Mouse (Mus musculus) embryonic stem cell, embryonic (primary cell): Measurements from ENCODE around the gene Tmem132e.

Experiments
- CTCF ChIA-PET, 4 experiments: fragments of 300-600 bp in 2 of 4; fragments of 350-600 bp in 2 of 4; sonication (Branson Sonifier 250); formaldehyde crosslinking; loops; one replicate each; lab custom pipeline; 2022; ENCODE audit warnings: inconsistent platforms in 2 of 4; lab: Charles Lee
- POLR2A ChIA-PET, 4 experiments: fragments of 300-600 bp in 2 of 4; fragments of 350-600 bp in 2 of 4; sonication (Branson Sonifier 250); formaldehyde crosslinking; loops; one replicate each; lab custom pipeline; 2022; ENCODE audit warnings: antibody characterized with exemption in 4 of 4, inconsistent platforms in 1 of 4; lab: Charles Lee

Tmem132e gene

DNA sequence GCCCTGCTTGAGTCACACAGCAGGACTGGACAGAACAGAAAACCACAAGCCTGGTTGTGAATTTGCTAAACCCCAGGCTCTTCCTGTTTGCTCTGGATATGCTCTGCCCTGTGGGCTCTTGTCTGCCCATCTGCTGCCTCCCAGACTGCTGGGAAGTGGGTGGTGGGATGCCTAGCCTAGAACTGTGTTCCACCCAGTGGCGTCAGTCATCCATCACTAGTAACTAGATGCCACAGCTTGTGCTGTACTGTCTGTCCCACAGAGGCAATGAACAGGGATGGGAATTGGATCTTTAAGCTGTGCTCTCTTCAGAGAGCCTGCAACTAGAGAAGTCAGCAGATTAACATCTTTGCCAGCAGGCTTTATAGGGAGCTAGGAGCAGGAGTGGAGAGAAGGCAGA is 23.8 kb downstream of the Tmem132e start:
- CTCF ChIA-PET, result interaction anchor here in 1 of 4 experiments (0.8 kb wide), 1 partner anchor 13 kb away, joined by 3 read pairs; no protein-coding TSS in a partner anchor
- POLR2A ChIA-PET, result no interaction called here

DNA sequence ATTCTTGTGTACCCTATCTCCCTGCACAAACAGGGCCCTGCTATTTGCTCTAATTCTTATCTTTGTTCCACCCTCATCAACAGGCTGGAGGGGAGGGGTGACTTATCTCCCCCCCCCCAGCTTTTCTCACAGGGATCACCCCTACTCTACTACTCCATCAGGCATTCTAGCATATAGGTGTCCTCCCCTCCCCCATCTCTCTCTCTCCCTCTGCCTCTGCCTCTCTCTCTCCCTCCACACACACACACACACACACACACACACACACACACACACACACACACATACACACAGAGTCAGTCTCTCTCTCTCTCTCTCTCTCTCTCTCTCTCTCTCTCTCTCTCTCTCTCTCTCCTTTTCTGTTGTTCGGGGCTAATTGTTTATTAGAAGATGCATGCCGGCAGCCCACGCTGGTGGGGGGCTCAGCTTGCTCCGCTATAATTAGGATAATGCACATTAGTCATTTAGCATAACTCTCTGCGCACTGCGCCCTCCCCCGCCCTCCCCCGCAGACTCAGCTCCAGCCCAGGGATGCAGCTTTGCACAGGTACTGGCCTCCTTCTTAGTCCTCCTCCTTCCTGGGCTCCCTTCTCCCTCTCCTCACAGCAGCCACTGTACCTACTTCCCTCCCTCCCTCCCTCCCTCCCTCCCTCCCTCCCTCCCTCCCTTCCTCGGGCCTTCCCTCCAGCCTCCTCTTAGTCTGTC is 29.8 kb downstream of the Tmem132e start:
- POLR2A ChIA-PET, result no interaction called here
- CTCF ChIA-PET, result interaction anchor here in 1 of 4 experiments (1.6 kb wide), 1 partner anchor 19 kb away, joined by 6 read pairs; no protein-coding TSS in a partner anchor

DNA sequence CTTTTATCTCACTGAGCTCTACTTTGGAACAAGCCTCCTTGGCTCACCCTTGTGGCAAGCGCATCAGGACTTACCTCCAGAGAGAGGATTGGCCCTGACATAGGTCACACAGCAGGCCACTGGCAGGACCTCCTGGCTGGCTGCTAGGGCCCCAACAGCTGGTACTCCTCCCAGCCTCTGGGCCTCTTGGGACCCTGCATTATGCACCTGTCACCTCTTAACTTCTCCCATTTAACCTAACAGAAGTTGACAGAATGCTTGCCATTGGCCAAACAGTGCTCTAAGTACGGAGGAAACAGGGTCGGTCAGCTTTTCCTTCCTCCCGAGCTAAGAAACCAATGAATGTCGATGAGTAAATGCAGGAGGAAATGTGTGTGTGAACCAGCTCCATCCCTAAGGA is 33.2 kb downstream of the Tmem132e start:
- CTCF ChIA-PET, result interaction anchor here in 1 of 4 experiments (0.6 kb wide), 1 partner anchor 181 kb away, joined by 3 read pairs; no protein-coding TSS in a partner anchor
- POLR2A ChIA-PET, result no interaction called here

DNA sequence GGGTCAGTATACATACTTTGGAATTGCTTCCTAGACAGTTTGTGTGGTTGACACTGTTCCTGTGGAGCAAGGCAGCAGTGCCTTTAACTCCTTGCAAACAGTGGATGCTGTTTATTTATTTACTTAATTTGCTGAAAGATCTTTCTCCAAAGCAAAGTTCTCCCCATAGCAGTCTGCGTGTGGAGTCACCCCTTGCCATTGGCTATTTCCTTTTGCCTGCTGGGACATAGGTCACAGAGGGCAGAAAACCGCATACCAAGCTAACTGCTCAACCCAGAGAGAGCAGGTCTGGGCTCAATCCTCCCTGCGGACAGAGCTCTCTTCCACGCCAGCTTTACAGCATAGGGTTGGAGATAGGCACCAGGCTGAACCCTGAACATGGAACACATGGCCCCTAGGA is 34.8 kb downstream of the Tmem132e start:
- CTCF ChIA-PET, result interaction anchor here in 1 of 4 experiments (1.2 kb wide), 1 partner anchor 190 kb away, joined by 4 read pairs; no protein-coding TSS in a partner anchor
- POLR2A ChIA-PET, result interaction anchor here in 1 of 4 experiments (0.6 kb wide), 2 partner anchors 42 to 144 kb away, joined by 3 read pairs; no protein-coding TSS in a partner anchor

DNA sequence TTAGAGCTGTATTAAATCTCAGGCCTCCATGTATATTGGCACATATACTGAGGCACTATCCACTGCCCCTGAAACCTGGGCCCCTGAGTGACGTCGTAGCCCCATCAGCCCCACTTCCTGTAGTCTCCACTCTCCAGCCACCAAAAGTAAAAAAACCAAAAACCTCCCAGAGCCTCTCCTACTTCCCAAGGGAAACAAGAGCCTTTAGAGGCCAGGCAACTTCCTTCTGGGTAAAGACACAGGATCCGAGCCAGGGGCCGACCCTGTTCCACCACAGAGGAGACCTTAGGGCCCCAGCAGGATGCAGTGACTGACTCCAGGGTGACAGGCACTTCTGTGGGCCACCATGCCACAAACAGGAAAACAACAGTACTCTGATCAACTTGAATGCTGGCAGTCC is 40.1 kb downstream of the Tmem132e start:
- CTCF ChIA-PET, result no interaction called here
- POLR2A ChIA-PET, result no interaction called here

DNA sequence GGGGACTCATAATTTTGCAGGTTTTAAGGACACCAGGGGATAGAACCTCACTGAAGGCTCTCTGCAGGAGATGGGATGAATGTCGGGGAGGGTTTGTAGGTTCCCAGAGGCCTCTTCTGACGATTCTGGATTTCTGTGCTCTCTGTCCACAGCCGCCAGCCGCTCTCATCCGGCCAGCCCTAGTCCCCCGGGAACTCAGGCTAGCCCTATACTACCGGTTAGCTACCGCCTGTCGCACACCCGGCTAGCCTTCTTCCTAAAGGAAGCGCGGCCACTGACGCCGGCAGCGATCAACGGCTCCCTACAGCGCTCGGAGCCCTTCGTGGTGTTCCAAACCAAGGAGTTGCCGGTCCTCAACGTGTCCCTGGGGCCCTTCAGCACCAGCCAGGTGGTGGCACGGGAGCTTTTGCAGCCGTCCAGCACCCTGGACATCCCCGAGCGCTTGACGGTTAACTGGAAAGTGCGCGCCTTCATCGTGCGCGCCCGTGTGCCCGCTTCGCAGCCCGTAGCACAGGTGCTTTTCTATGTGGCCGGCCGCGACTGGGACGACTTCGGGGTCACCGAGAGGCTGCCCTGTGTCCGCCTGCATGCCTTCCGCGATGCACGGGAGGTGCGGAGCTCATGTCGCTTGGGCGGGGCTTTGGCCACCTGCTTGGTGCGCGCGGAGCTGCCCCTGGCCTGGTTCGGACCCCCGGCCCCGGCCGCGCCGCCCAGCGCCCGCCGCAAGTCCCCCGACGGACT is 45.6 kb downstream of the Tmem132e start:
- ChIA-PET CTCF (interaction anchor here in 1 of 4 experiments (0.6 kb wide), 2 partner anchors 53 to 403 kb away, joined by 3 to 9 read pairs; no protein-coding TSS in a partner anchor), POLR2A (no interaction called here)

DNA sequence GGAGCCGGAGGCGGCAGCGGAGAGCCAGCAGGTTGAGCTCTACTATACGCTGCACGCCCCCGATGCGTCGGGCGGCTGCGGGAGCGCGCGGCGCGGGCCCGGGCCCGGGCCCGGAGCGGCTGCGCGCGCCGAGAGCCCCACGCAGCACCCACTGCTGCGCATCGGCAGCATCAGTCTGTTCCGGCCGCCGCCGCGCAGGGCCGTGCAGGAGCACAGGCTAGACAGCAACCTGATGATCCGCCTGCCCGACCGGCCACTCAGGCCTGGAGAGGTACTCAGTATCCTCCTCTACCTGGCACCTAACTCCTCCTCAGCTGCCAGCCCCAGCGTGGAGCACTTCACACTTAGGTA is 46.1 kb downstream of the Tmem132e start:
- ChIA-PET CTCF (no interaction called here), POLR2A (no interaction called here)

DNA sequence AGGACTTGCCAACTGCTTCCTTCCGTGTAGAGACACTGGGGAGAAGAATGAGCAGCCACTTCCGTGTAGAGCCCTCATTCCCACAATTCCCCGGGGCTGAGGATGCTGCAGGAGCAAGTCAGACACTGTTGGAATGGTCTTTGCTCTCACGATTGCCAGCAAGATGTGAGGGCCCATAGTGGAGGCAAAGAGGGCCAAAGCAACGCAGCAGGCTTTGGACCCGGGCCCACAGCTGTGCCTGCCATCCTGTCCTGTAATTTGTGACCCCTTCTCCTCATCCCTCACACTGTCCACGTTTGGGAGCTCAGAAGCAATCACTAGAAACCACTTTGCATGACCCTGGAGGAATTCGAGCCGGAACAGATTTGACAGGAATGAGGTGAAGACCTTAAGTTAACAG is 59.8 kb downstream of the Tmem132e start:
- ChIA-PET CTCF (interaction anchor here in 1 of 4 experiments (0.6 kb wide), 1 partner anchor 59 kb away, joined by 5 read pairs; no protein-coding TSS in a partner anchor), POLR2A (interaction anchor here in 1 of 4 experiments (0.6 kb wide), 1 partner anchor 1962 kb away, joined by 3 read pairs; no protein-coding TSS in a partner anchor)

DNA sequence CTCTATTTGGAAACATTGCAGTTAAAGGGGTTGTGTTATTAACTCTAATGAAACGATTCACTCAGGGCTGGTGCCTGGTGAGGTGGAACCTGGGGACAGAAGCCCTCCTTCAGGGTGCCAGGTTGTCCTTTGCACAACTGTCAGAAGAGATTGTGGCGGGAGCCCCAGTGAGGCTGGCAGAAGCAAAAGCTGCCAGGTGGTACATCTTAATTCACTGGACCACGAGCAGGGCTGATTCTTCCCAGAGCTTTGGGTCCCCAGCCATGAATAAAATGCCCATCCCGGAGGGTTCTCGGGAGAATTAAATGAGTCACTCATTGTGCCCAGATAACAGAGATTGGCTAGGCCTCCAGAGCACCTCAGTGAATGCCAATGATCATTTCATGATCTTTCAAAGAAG is 63.8 kb downstream of the Tmem132e start:
- POLR2A ChIA-PET, result no interaction called here
- CTCF ChIA-PET, result interaction anchor here in 2 of 4 experiments (0.6 to 1.5 kb wide), 2 partner anchors 161 kb away, joined by 3 read pairs; no protein-coding TSS in a partner anchor

DNA sequence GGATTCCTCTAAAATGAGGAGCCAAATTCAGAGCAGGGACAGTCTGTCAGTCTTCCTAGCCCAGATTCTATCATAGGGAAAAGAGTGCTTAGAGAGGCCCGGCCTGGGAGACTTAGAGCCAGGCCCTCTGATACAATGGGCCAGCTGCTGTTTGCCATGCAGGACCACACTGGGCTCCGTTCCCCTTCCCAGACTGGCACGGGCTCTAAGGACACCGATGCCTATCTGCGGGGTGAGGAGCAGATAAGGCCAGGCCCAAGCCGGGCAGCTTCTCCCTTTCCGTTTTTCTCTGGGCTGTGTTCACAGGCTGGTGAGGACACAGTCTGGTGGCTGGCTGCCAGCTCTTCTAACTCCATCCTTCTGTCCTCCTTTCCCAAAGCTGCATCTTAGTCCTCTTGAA is 64.5 kb downstream of the Tmem132e start:
- ChIA-PET POLR2A (no interaction called here), CTCF (interaction anchor here in 1 of 4 experiments (1.5 kb wide), 1 partner anchor 160 kb away, joined by 3 read pairs; no protein-coding TSS in a partner anchor)

DNA sequence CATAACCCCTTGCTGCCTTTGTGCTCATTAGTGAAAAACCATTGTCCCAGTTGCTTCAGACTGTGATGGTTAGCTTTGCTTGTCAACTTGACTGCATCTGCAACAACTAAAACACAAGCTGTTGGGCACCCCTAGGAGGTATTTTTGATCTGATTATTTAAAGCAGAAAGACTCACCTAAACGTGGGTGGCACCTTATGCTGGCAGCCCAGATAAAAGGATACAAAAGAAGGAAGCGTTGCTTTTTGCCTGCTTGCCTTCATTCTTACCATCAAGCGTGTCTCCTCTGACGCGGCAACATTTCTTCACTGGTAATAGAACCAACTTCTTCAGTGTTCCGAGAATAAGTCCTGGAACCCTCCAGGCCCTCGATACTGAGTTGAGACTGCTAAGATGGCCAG is 72.6 kb downstream of the Tmem132e start:
- ChIA-PET CTCF (interaction anchor here in 1 of 4 experiments (0.6 kb wide), 1 partner anchor 360 kb away, joined by 3 read pairs; no protein-coding TSS in a partner anchor), POLR2A (interaction anchor here in 1 of 4 experiments (1.3 kb wide), 1 partner anchor 10 kb away, joined by 3 read pairs; no protein-coding TSS in a partner anchor)

DNA sequence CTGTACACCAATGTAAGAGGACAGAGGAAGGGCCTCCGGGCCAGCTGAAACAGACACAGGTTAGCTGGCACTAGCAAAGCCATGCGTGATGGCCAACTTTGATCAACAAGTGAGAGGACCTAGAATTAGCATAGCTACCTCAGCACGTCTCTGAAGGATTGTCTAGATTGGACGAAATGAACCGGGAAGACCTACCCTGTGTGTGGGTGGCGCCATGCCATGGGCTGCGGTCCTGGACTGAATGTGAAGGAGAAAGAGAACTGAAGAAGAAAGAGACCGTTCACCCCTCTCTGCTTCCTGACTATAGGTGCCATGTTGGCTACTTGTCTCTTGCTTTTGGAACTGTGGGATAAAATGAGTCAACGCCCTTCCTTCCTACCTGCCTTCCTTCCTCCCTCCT is 76.8 kb downstream of the Tmem132e start:
- ChIA-PET POLR2A (interaction anchor here in 2 of 4 experiments (0.6 kb wide), 2 partner anchors 213 to 360 kb away, joined by 3 to 4 read pairs; no protein-coding TSS in a partner anchor), CTCF (no interaction called here)

DNA sequence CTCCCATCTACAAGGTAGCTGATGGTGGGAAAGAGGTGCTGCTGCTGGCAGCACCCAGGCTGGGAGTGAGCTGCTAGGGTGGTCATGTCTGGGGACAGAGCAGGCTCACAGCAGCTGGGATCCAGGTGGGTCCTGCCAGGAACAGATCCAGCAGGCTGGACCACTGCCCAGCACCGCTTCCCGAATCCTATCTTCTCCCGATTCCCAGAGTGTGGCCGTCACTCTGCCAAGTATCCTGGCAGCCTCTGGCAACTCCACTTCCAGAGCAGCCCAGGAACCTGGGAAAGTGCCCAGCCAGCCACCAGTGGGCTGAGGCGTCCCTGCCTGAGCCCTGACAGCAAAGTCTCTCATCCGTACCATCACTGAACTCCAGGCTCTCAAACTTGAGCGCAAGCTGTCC is 78.5 kb downstream of the Tmem132e start:
- POLR2A ChIA-PET, result no interaction called here
- CTCF ChIA-PET, result no interaction called here

DNA sequence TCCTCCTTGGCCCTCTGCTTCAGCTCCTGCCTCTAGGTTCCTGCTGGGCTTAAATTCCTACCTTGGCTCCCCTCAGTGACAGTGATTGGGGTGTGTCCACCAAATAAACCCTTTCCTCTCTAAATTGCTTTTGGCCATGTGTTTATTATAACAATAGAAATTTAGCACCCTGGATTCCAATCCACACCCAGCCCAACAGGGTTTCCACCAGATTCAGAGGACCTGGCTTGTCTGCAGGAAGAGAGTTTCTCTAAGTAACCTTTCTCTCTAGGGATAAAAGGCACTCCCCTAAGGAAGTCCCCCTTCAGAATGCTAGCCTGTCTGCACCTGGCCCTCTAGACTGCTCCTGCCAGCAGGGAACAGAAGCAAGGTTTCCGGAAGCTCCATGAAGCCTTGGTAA is 82.4 kb downstream of the Tmem132e start:
- ChIA-PET POLR2A (interaction anchor here in 2 of 4 experiments (0.8 to 1.2 kb wide), 2 partner anchors 23 to 365 kb away, joined by 3 read pairs; no protein-coding TSS in a partner anchor), CTCF (interaction anchor here in 1 of 4 experiments (1.4 kb wide), 1 partner anchor 143 kb away, joined by 3 read pairs; no protein-coding TSS in a partner anchor)

DNA sequence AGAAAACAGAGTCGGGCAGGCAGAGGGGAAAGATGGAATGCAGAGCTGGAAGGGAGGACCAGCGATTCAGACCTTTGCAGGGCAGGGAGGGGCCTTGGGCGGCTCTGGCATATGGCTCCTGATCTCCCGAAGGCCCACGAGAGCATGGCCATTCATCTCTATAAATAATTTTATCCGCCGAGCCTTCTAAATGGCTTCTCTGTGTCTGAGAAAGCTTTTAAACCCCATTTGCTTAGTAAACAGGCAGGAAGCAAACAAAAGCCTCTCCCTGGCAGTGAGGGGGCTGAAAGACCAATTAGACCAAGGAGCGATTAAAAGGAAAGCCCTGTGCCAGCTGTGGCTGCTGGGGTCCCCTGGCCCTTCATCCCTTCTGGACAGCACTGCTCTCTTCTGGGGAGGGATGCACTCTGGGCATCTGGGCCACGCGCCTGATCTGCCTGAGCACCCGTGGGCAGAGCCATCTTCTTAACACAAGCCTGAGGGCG is 84.5 kb downstream of the Tmem132e start:
- POLR2A ChIA-PET, result no interaction called here
- CTCF ChIA-PET, result interaction anchor here in 1 of 4 experiments (0.6 kb wide), 1 partner anchor 188 kb away, joined by 3 read pairs; no protein-coding TSS in a partner anchor

DNA sequence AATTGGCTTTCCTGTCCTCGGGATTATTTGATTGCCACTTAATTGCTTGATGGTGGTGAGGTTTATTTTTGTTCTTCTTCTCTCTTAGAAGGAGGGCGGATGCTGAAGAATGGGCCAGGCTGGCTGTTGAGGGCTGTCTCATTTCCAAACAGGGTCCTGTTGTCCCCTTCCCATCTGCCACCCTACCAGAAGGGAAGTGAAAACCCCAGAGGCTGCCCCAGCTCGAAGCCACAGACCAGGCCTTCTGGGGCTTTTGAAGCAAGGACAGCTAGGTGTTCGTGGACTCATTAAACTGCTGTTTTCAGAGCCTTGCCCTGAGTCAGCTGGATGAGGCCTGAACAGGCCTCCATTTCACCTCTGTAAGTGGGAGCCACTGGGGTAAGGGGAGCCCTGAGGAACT is 87.4 kb downstream of the Tmem132e start:
- ChIA-PET CTCF (interaction anchor here in 1 of 4 experiments (0.8 to 1.0 kb wide), 2 partner anchors 76 to 137 kb away, joined by 3 read pairs; no protein-coding TSS in a partner anchor), POLR2A (interaction anchor here in 1 of 4 experiments (0.6 kb wide), 1 partner anchor 30 kb away, joined by 3 read pairs; no protein-coding TSS in a partner anchor)

DNA sequence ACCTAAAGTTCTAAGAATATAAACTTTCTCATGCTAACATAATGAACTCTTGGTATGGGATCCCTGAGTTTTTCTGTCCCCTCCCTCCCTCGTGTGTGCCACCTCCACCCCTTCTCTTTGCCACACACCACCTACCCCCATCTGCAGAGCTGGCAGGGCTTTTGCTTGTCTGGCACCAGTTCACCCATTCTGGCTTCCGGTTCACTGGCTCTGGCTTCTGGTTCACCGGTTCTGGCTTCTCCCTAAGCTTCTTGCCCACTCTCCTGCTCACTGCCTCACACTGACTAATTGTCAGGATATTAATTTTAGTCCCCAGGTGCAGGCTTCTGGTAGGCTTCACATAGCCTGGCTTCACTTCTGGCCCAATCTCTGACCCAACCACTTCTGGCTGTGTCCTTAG is 88.7 kb downstream of the Tmem132e start:
- ChIA-PET POLR2A (interaction anchor here in 1 of 4 experiments (0.8 kb wide), 1 partner anchor 156 kb away, joined by 3 read pairs; no protein-coding TSS in a partner anchor), CTCF (no interaction called here)

DNA sequence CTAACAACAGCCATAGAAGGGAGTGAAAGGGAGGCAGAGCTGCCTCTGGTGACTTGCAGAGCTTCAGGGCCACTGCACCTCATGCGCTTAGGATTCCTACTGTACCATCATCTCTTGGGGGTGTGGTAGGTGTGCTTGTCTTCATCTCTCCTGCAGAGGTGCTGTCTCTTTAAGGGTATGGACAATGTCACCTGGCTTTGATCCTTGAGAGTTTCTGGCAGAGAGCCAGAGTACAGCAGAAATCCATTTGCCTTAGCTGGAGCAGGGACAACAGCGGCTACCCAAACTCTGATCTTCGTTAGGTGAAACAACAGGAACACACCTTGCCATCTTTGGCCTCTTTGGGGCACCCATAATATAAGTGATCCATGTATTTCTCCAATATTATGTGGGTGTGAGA is 92.2 kb downstream of the Tmem132e start:
- ChIA-PET POLR2A (interaction anchor here in 2 of 4 experiments (0.6 to 0.7 kb wide), 2 partner anchors 117 to 1034 kb away, joined by 3 to 4 read pairs; no protein-coding TSS in a partner anchor), CTCF (interaction anchor here in 1 of 4 experiments (0.6 kb wide), 2 partner anchors 8 to 201 kb away, joined by 3 to 5 read pairs; no protein-coding TSS in a partner anchor)
